Mouse (Mus musculus): ENCODE measurements at regions not wholly inside any gene's neighbourhood (a gene's known extent, or its start where the extent isn't known, plus 50 kb on each side); places are given as distances from the start of the nearest gene placed in this dataset.

- Histone ChIP-seq H3K4me3 (replicated peaks) (no peak overlapping the region), H3K4me1 (peaks cover 26% of the 10 kb centered on the region), H3K36me3 (no peaks in the 10 kb centered on the region), H3K9me3 (replicated peaks) (no peaks in the 10 kb centered on the region), H3K4me2 (peak overlapping the region; percentile 33), H3K27ac (peak overlapping the region; percentile 24), H3K27me3 (0 out of 2 replicates have a peak, but pooled peaks cover 4% of the 10 kb centered on the region), H3K9ac (no peak overlapping the region)
- WGBS: 7% methylated on average over 15 of the region's 15 CpGs
- ATAC-seq (replicated peaks; ENCODE audit: low FRiP score): no peak; the same call in 1 of the 2 replicates
Observed at GRCm38 (mm10) chr19:56115552-56116284, 171.2 kb upstream of the Habp2 start.

- Histone ChIP-seq H3K36me3 (no peaks in the 10 kb centered on the region), H3K27me3 (0 out of 2 replicates have a peak, but pooled peaks cover 4% of the 10 kb centered on the region), H3K4me3 (replicated peaks) (no peak overlapping the region), H3K9me3 (replicated peaks) (no peaks in the 10 kb centered on the region), H3K27ac (peak overlapping the region; percentile 24), H3K9ac (no peak overlapping the region), H3K4me2 (peak overlapping the region; percentile 33), H3K4me1 (peaks cover 23% of the 10 kb centered on the region)
- 41% methylated on average over 7 of the region's 7 CpGs for WGBS
- no peak for ATAC-seq (replicated peaks; ENCODE audit: low FRiP score)
Observed at GRCm38 (mm10) chr19:56116285-56116680, 170.7 kb upstream of the Habp2 start.

GRCm38 (mm10) chr19:56120723-56121122 lies 166.2 kb upstream of the Habp2 start:
- ATAC-seq (replicated peaks; ENCODE audit: low FRiP score): no peak
- 87% methylated on average over 7 of the region's 7 CpGs for WGBS
- Histone ChIP-seq H3K27me3 (no peaks in the 10 kb centered on the region), H3K4me2 (no peak overlapping the region), H3K9ac (no peak overlapping the region), H3K36me3 (no peaks in the 10 kb centered on the region), H3K9me3 (replicated peaks) (no peaks in the 10 kb centered on the region), H3K4me3 (replicated peaks) (no peak overlapping the region), H3K4me1 (peaks cover 10% of the 10 kb centered on the region), H3K27ac (no peak overlapping the region)

- no peaks in the 10 kb centered on the region for H3K36me3 ChIP-seq
- no peaks in the 10 kb centered on the region for H3K4me1 ChIP-seq
- ATAC-seq (replicated peaks; ENCODE audit: low FRiP score): no peak
- WGBS: 82% methylated on average over 5 of the region's 5 CpGs
- H3K9me3 ChIP-seq (replicated peaks): no peaks in the 10 kb centered on the region
- H3K4me3 ChIP-seq (replicated peaks): no peak overlapping the region
- no peak overlapping the region for H3K4me2 ChIP-seq
- H3K9ac ChIP-seq: no peak overlapping the region
- H3K27ac ChIP-seq: no peak overlapping the region
- H3K27me3 ChIP-seq: no peaks in the 10 kb centered on the region
Observed at GRCm38 (mm10) chr19:56122186-56122585, 164.8 kb upstream of the Habp2 start.

GRCm38 (mm10) chr19:56131556-56131955 lies 155.4 kb upstream of the Habp2 start:
- Histone ChIP-seq H3K4me3 (replicated peaks) (no peak overlapping the region), H3K27ac (no peak overlapping the region), H3K4me2 (no peak overlapping the region), H3K9ac (no peak overlapping the region), H3K4me1 (peaks cover 17% of the 10 kb centered on the region), H3K36me3 (no peaks in the 10 kb centered on the region), H3K9me3 (replicated peaks) (no peaks in the 10 kb centered on the region), H3K27me3 (peaks cover 9% of the 10 kb centered on the region; the same call in 1 of the 2 replicates)
- ATAC-seq (replicated peaks; ENCODE audit: low FRiP score): no peak
- 82% methylated on average over 5 of the region's 5 CpGs for WGBS

DNA sequence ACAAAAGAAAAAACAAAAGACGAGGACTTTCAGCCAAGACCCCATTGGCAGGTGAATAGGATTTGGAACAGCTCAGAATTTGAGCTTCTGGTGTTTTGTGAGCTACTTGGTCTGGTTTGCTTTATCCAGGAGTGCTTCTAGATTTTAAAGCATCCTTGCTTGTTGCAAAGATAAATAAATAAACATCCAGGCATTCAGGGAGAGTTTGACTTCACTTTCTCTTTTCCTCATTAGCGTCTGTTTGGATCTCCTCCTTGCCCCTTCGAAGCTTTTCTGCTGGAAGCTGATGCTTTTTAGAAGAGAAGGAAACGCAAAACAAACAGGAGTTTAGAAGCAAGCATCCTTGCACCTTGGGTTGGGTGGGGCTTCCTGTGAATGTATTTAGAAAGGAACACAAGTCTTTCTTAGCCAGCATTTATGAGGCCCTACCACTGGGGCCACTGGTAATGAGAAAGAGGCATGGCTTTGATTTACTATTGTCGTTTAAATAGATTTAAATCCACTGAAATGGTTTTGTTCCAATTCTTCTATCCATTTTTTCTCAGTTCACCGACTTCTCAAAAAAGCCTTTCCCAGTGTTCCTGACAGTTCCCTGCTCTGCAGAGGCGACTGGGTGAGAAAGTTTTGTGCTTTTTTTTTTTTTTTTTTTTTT lies 153.9 kb upstream of the Habp2 start:
- Histone ChIP-seq H3K4me3 (replicated peaks) (no peak overlapping the region), H3K27me3 (peaks cover 9% of the 10 kb centered on the region; the same call in 1 of the 2 replicates), H3K4me1 (peaks cover 17% of the 10 kb centered on the region), H3K27ac (no peak overlapping the region), H3K9ac (no peak overlapping the region), H3K9me3 (replicated peaks) (no peaks in the 10 kb centered on the region), H3K36me3 (no peaks in the 10 kb centered on the region), H3K4me2 (no peak overlapping the region)
- ATAC-seq (replicated peaks; ENCODE audit: low FRiP score): no peak
- WGBS: 21% methylated on average over 7 of the region's 7 CpGs

- Histone ChIP-seq H3K4me2 (peak overlapping the region; percentile 44), H3K9ac (no peak overlapping the region)
- 7% methylated on average over 5 of the region's 5 CpGs for WGBS
Observed at GRCm38 (mm10) chr19:56133565-56133964, 153.4 kb upstream of the Habp2 start.

GRCm38 (mm10) chr19:56134081-56134818 lies 152.7 kb upstream of the Habp2 start:
- Histone ChIP-seq H3K9ac (no peak overlapping the region), H3K36me3 (no peaks in the 10 kb centered on the region), H3K4me2 (peak overlapping the region; percentile 44), H3K4me3 (replicated peaks) (no peak overlapping the region), H3K4me1 (peaks cover 17% of the 10 kb centered on the region), H3K27ac (no peak overlapping the region), H3K27me3 (peaks cover 9% of the 10 kb centered on the region; the same call in 1 of the 2 replicates), H3K9me3 (replicated peaks) (no peaks in the 10 kb centered on the region)
- ATAC-seq (replicated peaks; ENCODE audit: low FRiP score): peak; percentile 82
- WGBS: 16% methylated on average over 17 of the region's 17 CpGs

More at GRCm38 (mm10) chr19:56133565-56133964, 153.4 kb upstream of the Habp2 start:
- Histone ChIP-seq H3K4me1 (peaks cover 17% of the 10 kb centered on the region), H3K27ac (no peak overlapping the region), H3K4me3 (replicated peaks) (no peak overlapping the region), H3K36me3 (no peaks in the 10 kb centered on the region), H3K27me3 (peaks cover 9% of the 10 kb centered on the region; the same call in 1 of the 2 replicates), H3K9me3 (replicated peaks) (no peaks in the 10 kb centered on the region)
- ATAC-seq (replicated peaks; ENCODE audit: low FRiP score): no peak

GRCm38 (mm10) chr19:56135306-56135928 lies 151.5 kb upstream of the Habp2 start:
- Histone ChIP-seq H3K9ac (no peak overlapping the region), H3K27ac (no peak overlapping the region), H3K4me3 (replicated peaks) (no peak overlapping the region), H3K36me3 (no peaks in the 10 kb centered on the region), H3K4me1 (peaks cover 17% of the 10 kb centered on the region), H3K27me3 (peaks cover 9% of the 10 kb centered on the region; the same call in 1 of the 2 replicates), H3K4me2 (no peak overlapping the region), H3K9me3 (replicated peaks) (no peaks in the 10 kb centered on the region)
- 80% methylated on average over 7 of the region's 7 CpGs for WGBS
- no peak for ATAC-seq (replicated peaks; ENCODE audit: low FRiP score)

DNA sequence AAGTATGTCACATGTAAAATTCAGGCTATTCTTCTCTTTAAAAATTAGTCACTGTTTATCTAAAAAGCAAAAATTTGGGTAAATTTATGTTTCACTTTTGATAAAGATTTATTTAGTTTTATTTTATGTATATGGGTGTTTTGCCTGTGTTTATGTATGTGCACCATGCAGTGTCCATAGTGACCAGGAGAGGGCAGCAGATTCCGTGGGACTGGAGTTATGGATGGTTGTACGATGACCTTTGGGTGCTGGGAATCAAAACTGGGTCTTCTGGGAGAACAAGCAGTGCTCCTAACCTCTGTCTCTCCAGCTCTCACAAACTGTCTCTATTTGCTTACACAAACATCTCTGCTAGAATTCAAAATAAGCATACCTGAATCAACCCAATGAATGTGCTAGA lies 146.4 kb upstream of the Habp2 start:
- Histone ChIP-seq H3K4me2 (no peak overlapping the region), H3K4me3 (replicated peaks) (no peak overlapping the region), H3K9me3 (replicated peaks) (peaks cover 17% of the 10 kb centered on the region), H3K4me1 (no peaks in the 10 kb centered on the region), H3K36me3 (no peaks in the 10 kb centered on the region), H3K9ac (no peak overlapping the region), H3K27me3 (0 out of 2 replicates have a peak, but pooled peaks cover 6% of the 10 kb centered on the region), H3K27ac (no peak overlapping the region)
- WGBS: 83% methylated on average over 2 of the region's 2 CpGs
- no peak for ATAC-seq (replicated peaks; ENCODE audit: low FRiP score)

DNA sequence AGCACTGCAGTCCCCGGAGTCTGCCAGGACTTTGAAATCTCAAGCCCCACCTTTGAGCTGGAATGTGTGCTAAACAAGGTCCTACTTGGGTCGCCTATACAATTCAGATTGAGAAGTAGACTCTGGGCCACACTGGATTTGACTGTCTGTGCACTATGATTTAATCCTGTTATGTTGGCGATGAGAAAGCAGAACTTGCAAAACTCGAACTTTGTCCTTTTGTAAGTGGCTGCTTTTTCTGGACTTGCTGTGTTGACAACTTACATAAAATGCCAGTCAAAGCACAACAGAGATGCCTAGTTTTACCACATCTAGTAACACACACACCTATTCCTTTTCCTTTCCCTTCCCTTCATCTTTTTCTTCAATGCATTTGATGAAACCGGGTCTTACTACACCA lies 142.7 kb upstream of the Habp2 start:
- ATAC-seq (replicated peaks; ENCODE audit: low FRiP score): no peak
- Histone ChIP-seq H3K4me3 (replicated peaks) (no peak overlapping the region), H3K27ac (no peak overlapping the region), H3K4me1 (no peaks in the 10 kb centered on the region), H3K4me2 (no peak overlapping the region), H3K9ac (no peak overlapping the region), H3K36me3 (no peaks in the 10 kb centered on the region), H3K27me3 (0 out of 2 replicates have a peak, but pooled peaks cover 4% of the 10 kb centered on the region), H3K9me3 (replicated peaks) (peaks cover 17% of the 10 kb centered on the region)
- 92% methylated on average over 5 of the region's 5 CpGs for WGBS
